Mouse (Mus musculus) left cerebral cortex, adult 11 months (tissue): ENCODE data around the gene Tsr1.

ENCODE experiments used
- DNase-seq: peaks from one replicate; pipeline ENCODE4 v3.0.0; 2022; ENCODE audit warnings: low spot score

Gene Tsr1

DNA sequence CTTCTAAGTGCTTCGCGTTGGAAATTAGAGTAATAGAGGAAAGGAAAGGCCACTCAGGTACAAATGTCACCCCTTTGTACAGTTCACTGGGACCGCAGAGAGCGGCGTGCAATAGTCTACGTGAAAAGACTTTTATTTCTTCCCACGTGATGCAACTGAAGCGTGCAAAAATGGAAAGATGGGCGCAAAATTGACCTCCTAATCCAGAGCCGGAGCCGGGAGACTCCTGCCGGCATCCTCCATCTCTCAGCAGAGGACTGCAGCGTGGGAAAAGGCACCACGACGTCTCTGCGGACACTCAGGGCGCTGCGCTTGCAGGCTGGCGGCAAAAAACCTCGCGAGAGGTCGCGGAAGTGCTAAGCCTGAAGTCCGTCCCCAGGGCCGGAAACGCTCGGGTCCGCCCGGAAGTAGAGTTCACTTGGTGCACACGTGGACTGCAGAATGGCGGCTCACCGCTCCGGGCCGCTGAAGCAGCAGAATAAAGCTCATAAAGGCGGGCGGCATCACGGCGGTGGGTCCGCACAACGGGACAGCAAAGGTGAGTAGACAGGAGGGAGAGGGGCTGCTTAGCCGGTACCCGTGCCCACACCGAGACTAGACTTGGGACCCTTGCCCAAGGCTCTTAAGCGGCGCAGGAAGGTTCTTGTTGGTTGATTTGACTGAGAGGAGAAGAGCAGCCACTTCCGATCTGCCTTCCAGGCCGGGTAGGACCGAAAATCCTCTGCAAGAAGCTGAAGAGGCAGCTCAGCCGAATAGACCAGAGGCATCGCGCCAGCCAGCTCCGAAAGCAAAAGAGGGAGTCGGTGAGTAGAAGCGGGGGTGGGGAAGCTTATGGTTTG lies at the start of gene Tsr1:
TSS of gene Tsr1 (plus strand) at position 394 of the 839 bp plus-strand sequence.
- peak; percentile 84 for DNase-seq

DNA sequence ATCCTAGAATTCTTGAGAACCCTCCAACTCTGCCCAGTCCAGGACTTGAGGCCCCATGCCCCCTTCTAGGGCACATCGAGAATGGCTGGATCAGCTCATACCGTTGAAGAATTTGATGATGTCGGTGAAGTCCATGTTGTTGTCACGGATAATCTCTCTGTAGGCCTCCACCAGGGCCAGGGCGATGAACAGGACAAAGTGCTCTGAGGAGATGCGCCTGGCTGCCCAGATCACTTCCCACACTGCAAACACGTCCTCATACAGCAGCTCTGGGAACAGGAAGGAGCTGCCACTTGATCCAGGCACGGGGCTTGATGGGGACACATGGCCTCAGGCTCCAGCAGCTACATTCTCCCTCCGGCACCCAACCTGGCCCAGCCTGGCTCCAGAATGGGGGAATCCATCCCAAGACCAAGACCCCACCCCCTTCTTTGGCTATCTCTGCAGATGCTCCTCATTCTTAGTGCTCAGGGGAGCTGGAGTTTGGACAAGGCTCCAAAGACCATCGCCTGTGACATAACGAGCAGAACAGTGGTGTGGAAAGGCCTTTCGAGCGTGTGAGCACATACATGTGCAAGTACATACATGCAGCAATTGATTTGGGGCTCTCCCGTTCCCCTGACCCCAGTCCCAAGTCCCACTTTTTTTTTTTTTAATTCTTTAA lies 46.7 kb upstream of the Tsr1 start:
- DNase-seq, result no peak

DNA sequence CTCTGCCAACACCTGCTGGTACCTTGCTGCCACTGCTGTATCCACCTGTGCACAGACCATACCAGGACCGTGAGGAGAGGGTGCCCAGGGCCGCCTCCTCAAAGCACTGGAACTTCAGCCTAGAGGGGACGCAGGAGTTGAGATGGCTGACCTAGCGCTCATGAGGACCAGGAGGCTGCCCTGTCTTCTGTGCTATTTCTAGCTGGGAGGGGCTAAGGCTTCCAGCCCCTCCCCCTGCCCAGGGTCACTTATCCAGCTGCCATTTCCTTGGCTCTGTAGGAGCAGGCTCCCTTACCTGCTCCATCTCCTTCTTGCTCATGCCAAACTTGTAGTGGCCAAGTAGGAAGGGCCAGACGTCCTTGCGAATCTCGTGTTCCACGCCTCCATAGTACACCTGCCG lies 40.1 kb upstream of the Tsr1 start:
- DNase-seq, result no peak

DNA sequence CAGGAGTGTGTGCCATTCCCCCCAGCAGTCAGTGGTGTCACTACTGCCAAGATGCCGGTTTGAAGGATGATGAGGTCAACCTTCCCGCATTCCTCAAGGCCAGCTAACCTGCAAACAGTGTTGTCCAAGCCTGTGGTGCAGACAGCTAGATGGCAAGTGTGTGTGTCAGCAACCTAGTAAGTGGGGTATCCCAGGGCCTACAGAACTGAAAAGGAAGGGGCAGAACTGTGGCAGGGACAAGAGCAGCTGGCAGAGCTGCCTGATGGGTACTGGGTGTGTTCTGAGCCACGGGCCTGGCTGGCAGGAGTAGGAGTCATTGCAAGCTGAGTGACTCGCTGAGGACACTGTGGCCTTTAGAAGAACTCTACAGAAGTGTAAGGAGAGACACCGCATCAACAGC lies 35.7 kb upstream of the Tsr1 start:
- DNase-seq, result no peak

DNA sequence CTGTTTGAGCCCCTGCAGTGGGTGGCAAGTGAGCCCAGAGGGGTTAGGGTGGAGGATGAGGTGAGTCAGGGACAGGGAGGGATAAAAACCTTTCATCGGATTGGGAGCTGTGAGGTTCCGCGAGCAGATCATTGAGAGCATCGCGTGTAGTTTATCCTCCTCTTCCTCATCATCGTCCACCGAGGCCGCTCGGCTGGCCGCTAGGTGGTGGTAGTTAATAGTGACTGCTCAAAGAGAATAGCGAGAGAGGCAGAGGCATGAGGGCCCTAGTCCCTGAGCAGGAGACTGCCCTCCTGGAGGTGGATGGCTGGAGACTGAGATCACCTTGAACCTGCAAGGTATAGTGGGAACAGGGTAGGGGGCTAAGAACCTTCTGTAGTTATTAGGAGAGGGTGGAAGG lies 34.4 kb upstream of the Tsr1 start:
- no peak for DNase-seq

DNA sequence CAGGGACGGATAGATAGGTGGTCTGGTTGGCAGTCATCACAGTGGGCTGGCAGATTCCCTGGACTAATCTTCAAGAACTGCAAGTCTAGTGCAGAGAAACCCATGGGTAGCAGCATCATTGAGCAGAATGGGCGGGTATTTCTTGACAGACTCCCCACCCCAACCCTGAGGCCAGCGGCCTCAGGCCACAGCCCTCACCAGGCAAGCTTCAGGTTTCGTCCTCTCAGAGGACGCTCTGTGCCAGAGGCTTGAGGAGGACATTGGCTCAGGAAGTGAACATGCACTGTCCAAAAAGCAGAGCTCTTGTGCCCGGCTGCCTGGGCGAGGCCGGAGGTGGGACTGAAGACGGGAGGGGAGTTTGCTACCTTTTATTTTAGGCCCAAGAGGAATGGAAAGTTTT lies 33.5 kb upstream of the Tsr1 start:
- no peak for DNase-seq

DNA sequence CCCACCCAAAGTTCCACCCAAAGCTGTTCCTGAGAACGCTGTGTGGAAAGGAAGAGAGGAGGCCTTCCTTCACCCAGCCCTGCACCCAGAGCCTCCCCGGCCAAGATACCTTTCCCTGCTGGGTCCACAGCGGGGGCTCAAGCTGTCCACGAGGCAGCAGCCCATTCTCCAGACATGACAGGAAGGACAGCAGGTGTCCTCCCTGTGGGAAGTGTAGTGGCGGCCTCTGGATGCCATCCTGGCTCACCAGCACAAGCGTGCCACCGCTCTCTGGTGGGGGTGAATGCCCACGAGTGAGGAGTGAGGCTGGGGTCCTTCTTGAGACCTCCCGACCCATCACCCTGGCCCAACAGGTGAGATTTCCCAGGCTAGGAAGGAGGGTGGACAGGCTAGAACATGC lies 32.6 kb upstream of the Tsr1 start:
- no peak for DNase-seq

DNA sequence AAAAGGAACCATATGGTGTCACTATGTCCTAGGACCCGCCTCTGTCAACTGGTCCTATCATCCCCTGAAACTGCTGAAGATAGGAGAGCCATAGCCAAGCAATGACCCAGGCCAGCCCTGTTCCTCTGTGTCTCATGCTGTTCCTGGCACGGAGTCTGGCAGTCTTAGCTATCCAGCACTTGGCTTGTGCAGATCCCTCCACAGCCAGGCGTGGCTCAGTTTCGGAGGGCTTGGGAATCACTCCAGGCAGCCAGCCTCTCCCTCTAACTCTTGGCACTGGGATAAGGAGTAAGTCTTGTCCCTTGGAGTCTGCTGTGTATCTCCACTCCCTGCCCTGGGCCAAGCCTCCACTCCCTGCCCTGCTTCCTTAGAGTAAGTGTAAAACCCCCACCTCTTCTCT lies 31.2 kb upstream of the Tsr1 start:
- no peak for DNase-seq

DNA sequence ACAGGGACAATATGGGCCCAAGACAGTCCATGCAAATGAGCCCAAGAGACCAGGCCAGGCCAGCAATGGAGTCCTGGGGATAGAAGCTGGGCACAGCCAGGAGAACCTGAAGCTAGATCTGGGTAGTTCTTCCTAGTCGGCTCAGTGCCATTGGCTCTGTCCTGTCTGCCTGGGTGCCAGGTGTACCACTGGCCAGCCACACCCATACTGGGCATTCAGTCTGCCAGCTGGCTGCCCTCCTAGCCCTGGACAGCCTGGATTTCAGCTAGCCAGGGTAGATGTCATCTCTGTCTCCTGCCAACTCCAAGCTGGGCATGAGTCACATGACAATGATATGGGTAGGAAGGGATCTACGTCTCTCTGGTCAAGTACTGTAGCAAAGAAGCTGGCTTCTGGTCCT lies 30.7 kb upstream of the Tsr1 start:
- no peak for DNase-seq

DNA sequence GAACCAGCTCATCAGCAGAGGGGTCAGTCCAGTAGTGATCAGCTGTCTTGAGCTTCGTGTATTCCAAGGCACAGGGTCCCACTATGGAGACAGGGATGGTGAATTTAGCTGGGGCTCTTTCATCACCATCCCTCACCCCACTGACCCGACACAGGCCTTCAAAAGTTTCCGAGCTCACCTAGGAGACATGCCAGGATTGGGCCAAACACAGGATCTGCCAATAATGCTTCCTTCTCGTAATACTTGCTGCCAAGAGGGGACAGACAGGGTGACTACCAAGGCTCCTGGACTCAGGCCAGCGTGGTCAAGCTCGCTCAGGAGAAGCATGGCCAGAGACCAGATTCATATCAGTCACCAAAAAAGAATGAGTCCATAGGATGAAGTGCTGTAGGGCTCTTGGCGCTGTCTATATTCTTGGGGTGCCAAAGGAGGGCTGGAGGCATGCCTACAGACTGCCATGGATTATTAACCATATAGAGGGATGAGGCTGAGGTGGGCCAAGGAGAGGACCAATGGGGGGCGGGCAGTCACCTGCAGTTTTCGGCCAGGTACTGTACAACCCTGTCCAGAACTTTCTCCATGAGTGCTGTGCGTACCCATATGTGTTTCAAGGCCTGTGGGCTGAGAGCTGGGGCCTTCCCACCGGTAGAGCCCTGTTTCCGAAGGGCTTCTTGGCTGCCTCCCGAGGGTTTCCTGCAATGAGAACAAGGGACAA lies 29.7 kb upstream of the Tsr1 start:
- no peak for DNase-seq

DNA sequence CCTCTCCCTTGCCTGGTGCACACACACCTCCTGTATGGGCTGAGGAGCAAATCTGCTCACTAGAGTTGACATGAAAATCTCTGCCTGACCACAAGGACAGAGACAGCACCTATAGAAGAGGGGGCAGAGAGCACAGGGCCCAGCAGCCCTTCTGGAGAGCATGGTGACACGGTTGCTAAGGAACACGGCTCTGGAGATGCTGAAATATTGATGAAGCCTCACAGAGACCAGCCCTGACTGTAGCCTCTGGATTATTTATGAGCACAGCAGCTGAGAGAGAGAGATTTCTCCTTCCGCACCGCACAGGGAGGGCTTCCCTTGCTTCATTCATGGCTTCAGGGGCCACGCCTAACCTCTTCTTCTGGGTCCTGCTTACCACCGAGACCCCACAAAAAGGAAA lies 28.3 kb upstream of the Tsr1 start:
- no peak for DNase-seq

DNA sequence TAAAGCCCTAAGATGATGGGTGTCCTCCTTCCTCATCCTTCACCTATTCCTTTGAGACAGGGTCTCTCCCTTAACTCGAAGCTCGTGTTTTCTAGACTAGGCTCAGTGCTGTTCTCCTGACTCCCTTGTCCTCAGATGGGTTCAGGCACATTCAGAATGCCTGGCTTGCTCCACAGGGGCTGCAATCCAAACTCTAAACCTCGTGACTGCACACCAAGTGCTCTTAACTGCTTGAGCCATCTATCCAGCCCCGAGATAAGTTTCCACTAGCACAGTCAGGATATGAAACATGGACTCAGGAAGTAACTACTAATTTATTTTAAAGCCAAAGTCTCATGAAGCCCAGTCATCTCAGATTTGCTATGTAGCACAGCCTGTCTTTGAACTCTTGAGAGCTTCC lies 27.3 kb upstream of the Tsr1 start:
- DNase-seq, result no peak

DNA sequence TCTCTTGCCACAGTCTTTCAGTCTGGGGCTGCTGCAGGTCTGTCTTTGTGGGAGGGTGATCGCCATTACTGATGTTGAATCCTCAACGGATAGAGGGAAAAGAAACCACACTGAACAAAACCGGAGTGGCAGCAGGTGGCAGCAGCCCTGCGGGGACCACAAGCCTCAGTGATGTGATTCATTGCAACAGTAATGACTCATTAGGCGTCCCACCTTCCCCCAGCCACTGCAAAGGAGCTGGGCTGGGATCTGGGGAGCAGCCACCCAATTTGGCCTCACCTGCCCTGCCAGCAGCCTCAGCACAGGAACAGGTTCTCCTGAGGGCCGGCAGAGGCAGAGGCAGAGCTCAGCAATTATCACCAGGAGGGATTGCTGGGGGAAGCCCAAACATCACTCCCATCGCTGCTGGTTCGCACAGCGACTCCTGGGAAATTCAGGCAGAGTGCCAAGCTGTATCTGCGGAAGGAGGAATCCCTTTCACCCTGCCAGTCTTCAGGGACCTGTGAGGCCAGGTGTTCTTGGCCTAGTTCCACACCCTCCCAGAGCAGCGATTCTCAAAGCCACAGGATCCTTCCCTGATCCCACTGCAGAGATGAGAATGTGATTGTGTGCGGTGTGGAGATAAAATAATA lies 26.8 kb upstream of the Tsr1 start:
- DNase-seq, result peak; percentile 35

DNA sequence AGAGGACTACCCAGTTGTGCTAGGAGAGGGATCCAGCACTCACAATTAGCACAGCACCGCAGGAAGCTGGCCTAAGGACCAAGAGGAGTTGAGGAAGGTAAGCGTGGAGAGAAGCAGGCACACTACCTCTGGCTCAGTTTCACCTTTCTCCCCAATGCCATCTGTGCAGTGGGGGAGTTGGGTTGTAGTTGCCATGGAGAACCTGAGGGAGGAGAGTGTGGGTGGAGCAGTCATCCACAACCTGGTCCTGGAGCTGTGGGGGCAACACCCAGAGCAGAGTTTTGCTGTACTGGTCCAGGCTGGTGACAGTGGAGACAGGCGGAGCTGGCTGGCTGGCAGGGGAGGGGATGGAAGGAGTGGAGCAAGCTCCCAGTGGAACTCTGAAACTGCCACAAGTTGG lies 23.2 kb upstream of the Tsr1 start:
- no peak for DNase-seq

DNA sequence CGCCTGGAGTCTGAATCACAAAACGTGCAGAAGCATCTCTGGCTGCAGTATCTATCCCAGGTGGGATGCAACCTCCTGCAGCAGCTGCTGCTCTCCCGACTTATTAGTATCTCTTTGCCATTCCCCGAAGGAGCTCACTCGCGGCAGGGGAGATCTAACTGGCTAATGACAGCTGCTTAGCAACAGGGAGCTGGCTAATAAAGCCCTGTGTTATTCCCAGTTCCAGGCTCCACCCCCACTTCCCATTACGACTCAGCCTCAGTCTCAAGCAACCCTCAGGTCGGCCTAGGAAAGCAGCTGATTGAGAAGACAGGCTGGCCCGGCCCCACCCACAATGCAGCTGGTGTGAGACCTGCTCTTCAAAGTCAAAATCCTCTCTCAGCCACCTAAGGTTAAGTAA lies 21.1 kb upstream of the Tsr1 start:
- DNase-seq, result peak; percentile 72

DNA sequence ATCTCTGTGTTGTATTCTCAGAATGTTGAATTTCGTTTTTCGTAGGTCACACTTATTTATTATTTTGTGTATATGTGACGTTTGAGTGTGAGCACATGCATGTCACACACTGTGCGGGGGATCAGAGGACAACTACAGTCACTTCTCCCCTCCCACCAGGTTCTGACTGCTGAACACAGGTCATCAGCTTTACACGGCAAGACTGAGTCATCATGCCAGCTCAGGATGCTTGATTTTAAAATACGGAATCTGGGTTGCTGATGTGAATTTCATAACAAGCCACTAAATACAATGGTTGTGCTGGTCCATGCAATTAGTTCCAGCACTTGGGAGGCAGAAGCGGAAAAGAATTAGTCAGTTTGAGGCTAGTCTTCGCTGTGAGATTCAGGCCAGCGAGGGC lies 16.9 kb upstream of the Tsr1 start:
- DNase-seq, result no peak

DNA sequence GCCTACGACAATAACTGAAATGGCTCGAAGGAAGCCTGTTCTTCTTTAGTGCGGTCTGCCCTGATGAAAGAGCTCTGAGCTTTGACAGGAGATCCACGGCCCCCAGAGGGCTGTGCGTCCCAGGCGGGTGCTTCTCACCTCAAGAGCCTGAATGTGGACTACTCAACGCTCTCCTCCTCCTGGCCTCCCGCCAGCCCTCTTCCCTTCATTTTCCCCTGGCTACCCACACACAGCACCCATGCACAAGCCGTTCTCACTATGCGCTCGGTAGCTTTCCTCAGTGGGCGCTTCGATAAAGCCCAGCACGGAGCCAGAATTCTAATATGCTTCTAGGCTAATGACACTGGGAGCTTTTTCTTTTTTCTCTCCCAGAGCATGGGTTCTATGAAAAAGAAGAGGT lies 15.9 kb upstream of the Tsr1 start:
- DNase-seq, result no peak

DNA sequence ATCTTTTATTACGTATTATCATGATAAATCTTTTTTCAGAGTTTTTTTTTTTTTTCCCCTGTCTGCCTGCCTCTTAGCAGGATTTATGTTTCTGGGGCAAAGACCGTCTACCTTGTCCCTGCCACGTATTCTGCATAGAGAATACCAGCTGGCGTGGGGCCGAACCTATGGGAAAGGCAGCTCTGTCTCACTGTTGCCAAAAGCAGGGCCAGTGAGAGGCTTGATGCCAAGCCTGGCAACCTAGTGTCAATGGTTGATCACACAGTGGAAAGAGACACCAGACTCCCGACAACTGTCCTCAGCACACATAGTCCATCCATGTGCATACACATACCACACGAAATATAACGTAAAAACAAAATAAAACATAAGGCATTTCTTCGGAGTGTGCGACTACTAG lies 14.8 kb upstream of the Tsr1 start:
- DNase-seq, result no peak

DNA sequence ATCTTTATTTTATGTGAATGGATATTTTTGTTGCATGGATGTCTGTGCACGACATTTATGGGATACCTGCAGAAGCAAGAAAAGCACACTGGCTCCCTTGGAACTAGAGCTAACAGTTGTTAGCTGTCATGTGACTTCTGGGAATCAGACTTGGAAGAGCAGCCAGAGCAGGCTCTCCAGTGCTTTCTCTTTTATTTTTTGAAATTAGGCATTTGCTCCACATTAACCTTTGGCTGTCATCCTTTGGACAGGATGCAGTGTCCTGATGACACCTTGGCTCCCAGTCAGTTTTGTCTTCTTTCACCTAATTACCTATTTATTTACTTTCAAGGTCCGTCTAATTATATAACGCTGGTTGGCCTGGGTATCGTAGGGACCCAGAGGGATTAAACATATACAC lies 3.3 kb upstream of the Tsr1 start:
- DNase-seq, result no peak

DNA sequence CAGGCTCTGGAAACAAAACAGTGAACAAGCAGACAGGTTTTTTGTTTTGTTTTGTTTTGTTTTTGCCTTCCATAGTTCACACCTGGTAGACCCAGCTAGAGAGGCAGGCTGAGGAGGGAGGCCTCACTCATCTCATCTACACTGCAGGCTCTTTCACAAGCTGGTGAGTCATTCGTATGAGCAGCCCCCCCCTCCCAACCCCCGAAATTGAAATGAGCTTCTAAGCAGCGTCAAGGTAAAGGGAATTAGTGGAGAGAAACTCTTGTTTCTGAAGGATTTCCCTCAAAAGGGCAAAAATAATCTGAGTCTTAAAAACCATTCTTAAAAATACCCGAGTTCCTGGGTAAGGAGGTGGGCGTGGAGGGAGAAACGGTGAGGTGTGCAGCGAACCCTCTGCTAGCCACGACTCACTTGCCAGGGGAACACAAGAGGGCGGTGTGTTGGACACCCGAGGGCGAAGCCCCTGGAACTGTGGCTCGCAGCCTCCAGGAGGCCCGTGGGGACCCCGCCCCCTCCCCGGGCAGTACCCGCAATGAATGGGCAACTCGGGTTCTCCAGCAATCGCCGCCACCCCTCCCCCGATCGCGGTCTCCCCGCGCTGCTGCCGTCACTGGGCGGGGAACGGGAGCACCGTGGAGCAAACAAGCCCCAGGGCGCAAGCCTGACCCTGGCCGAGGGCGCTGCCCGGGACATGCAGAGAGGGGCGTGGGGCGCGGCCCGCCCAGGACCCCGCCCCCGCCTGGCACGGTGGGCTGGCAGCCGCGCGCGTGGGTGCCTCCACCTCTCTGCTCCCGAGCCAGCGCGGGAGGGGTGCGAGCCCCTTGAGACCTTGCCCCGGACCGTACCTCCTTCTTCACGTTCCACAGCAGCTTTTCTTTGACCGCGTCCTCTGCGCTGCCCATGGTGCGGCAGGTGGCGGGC lies 1.6 kb upstream of the Tsr1 start:
- DNase-seq, result peak; percentile 50

DNA sequence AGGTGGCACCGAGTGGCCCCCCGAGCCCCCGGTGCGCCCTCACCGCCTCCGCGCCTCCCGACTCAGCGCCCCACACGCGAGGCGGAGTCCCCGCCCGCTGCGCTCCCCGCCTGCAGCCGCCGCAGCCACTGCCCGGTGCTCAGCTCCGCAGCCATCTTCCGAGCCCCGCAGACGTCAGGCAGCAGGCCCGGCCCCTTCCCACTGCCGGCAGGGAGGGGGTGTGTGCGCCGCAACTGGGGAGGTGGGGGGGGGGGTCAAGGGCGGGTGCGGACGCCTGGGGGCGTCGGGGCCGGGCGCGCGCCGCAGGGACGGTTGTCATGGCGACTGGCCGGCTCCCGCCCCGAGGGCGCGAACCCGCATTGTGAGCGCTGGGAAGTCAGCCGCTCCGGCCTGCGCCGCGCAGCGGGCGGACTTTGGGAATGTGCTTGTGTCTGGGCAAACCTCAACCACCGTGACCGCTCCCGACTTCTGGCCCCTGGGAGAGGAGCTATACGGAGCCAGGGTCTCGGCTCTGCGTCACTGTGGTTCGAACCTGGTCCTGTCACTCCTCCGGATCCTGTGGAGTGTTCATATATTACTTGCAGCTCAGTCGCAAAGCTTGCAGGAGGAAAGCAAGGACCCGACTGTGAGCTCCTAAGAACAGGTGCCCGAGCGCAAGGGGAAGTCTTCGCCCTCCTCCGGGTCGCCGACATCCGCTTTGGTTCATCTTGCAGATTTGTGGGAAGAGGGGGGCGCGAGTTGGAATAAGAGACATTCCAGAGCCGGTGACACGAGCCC lies 782 bp upstream of the Tsr1 start, which contains the start of gene Sgsm2:
TSS of gene Sgsm2 (minus strand) at position 160 of the 777 bp plus-strand sequence.
- peak; percentile 49 for DNase-seq
